Mouse (Mus musculus) hindbrain, embryonic 12.5 days (tissue): ENCODE measurements at regions not wholly inside any gene's neighbourhood (a gene's known extent, or its start where the extent isn't known, plus 50 kb on each side); places are given as distances from the start of the nearest gene placed in this dataset.
"Not testable (repeated sequence)": the region's sequence is repeated elsewhere in the genome, so short reads cannot be mapped to it uniquely, and the experiment has no call there.

ENCODE experiments used
- ATAC-seq: fragments of 200-750 bp; cut with Nextera tagmentation; 2 replicates; pipeline ENCODE4 v1.8.0; 2017; ENCODE audit warnings: moderate TSS enrichment; ENCODE audit not compliant: low FRiP score
- H3K27ac ChIP-seq: fragments of 300-500 bp; sonication (generic); 2 replicates; pipeline ENCODE4 v1.5.1; 2016; ENCODE audit warnings: mild to moderate bottlenecking
- H3K27me3 ChIP-seq: fragments of 300-500 bp; sonication (generic); 2 replicates; pipeline ENCODE4 v1.6.1; 2016; ENCODE audit warnings: mild to moderate bottlenecking
- H3K36me3 ChIP-seq: fragments of 300-500 bp; sonication (generic); 2 replicates; pipeline ENCODE4 v1.6.1; 2016; ENCODE audit warnings: mild to moderate bottlenecking
- H3K4me1 ChIP-seq: fragments of 300-500 bp; sonication (generic); 2 replicates; pipeline ENCODE4 v1.6.1; 2016
- H3K4me2 ChIP-seq: fragments of 300-500 bp; sonication (generic); replicated peaks from 2 replicates; pipeline ENCODE4 v1.6.1; 2016; ENCODE audit warnings: mild to moderate bottlenecking
- H3K4me3 ChIP-seq: fragments of 300-500 bp; sonication (generic); 2 replicates; pipeline ENCODE4 v1.5.1; 2016; ENCODE audit warnings: mild to moderate bottlenecking
- H3K9ac ChIP-seq: fragments of 300-500 bp; sonication (generic); 2 replicates; pipeline ENCODE4 v1.6.1; 2016; ENCODE audit warnings: mild to moderate bottlenecking, moderate library complexity
- H3K9me3 ChIP-seq: fragments of 300-500 bp; sonication (generic); replicated peaks from 2 replicates; pipeline ENCODE4 v1.6.1; 2016; ENCODE audit warnings: mild to moderate bottlenecking
- WGBS: fragments of 180-500 bp; shearing (Covaris S2); methylation state at CpG from one replicate; pipeline ENCODE4 v1.1.7; 2016; 5-methylcytosine and 5-hydroxymethylcytosine counted together

DNA sequence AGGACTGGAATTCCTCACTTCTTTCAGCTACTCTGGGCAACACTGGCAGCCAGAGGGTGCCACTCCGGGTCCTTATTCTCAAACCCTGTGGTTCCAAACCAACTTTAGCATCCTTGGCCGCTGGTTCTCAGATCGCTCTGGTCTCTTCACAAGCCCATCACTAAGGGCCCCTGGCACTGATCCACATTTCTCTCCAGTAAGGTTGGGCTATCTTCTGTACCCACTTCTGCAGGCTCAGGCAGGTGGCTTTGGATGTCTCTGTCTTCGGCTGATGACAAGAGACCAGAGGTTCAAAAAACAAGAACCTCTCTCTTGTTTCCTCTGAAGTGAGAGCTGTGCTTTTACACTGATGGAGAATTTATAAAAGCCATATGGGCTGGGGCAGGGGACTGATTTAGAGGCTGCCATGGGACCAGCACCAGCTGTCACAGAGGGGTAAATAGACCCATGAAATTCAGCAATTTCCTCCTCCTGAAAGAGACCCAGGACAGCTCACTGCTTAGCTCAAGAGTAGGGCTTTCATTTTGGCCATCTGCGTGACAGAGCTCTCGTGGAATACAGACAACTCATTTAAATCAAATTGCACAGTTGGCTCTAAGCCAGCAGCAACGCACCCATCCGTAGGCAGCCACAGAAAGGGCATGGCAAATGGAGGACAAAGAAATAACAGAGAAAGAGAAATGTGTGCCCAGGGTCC lies 54.3 kb upstream of the Dynlt1c start:
- WGBS: no CpG with 5 or more reads among the region's 8 CpGs
- H3K36me3 ChIP-seq, H3K4me2 ChIP-seq, H3K9ac ChIP-seq, H3K4me1 ChIP-seq, H3K27me3 ChIP-seq, H3K27ac ChIP-seq, H3K4me3 ChIP-seq, H3K9me3 ChIP-seq: not testable (repeated sequence)
- ATAC-seq: peak; percentile 92

DNA sequence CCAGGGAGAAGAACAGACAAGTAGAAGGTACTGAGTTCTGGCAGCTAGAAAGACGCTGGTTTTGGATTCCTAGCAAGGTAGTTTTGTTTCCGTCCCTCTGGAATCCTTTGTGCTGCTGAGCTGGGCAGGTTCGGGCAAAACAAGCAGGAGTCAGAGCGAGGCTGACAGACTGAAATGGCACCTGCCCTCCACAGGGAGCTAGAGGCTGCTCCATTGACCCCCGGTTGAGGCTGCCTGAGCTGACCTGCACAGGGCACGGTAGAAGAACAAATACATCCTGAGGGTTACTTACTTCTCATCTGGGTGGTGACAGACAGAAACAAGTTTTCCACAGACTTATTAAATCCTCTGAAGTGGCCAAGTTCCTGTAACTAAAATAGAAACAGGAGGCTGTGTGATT lies 53.5 kb upstream of the Dynlt1c start:
- peak; percentile 27 for ATAC-seq

More for the DNA sequence above, 53.5 kb upstream of the Dynlt1c start:
- WGBS: no CpG with 5 or more reads among the region's 6 CpGs
- not testable (repeated sequence) for H3K27me3 ChIP-seq, H3K4me1 ChIP-seq, H3K4me3 ChIP-seq, H3K9me3 ChIP-seq, H3K36me3 ChIP-seq, H3K9ac ChIP-seq, H3K27ac ChIP-seq, H3K4me2 ChIP-seq
